Comparison of ENCODE assay signal across 16 mouse cellular contexts in genomic region chr6:113686551-113687125, GRCm38 (mm10). TPM values are rescaled to one million over a fixed set of nuclear protein-coding genes. Genes with fewer than 3 reads are reported as not detected.
DNase-seq lines count a peak whose midpoint lies in the region; ATAC-seq and TF ChIP-seq lines count a peak whose summit lies in the region.
"Had no signal": no experiment of that assay in that cellular context is flagged by ENCODE, and none has a peak within 500 bp of the region (broad histone marks: within the 10 kb centered on the region; RNA-seq: fewer than 3 reads in every experiment).

No protein-coding gene starts in this region.

- H3K9me3 ChIP-seq in limb, embryonic 14.5 days (ENCODE audit: control insufficient read depth, low read length) = no peaks in the 10 kb centered on the region
- no peaks in the 10 kb centered on the region for H3K9me3 ChIP-seq in hindbrain, postnatal 0 days (ENCODE audit: low read length)
- H3K9me3 ChIP-seq: forebrain, embryonic 12.5 days; neural tube, embryonic 15.5 days had no signal

- 0 out of 2 replicates have a peak overlapping the region, but pooled peaks have one; percentile 28 for H3K9ac ChIP-seq in limb, embryonic 14.5 days (ENCODE audit: low read depth, low read length, severe bottlenecking)
- H3K9ac ChIP-seq in hindbrain, postnatal 0 days (replicated peaks; ENCODE audit: low read length) = no peak overlapping the region
- H3K9ac ChIP-seq: forebrain, embryonic 12.5 days; liver, embryonic 14.5 days; neural tube, embryonic 15.5 days had no signal

- H3K4me2 ChIP-seq in limb, embryonic 14.5 days (replicated peaks; ENCODE audit: low read depth, low read length, severe bottlenecking) = no peak overlapping the region
- H3K4me2 ChIP-seq in hindbrain, postnatal 0 days (ENCODE audit: low read depth, low read length) = no peak overlapping the region
- H3K4me2 ChIP-seq: forebrain, embryonic 12.5 days; neural tube, embryonic 15.5 days had no signal

- H3K27ac ChIP-seq in limb, embryonic 14.5 days (replicated peaks; ENCODE audit: low read depth, low read length) = no peak overlapping the region
- H3K27ac ChIP-seq in small intestine, adult 2 months (ENCODE audit: insufficient read depth, low read depth, low read length) = peak overlapping the region; percentile 62; the same call in 1 of the 2 replicates
- no peak overlapping the region for H3K27ac ChIP-seq in hindbrain, postnatal 0 days
- H3K27ac ChIP-seq: forebrain, embryonic 12.5 days; liver, embryonic 14.5 days; neural tube, embryonic 15.5 days had no signal

- H3K4me1 ChIP-seq in limb, embryonic 14.5 days (ENCODE audit: control insufficient read depth, insufficient read depth, low read length) = peaks cover 13% of the 10 kb centered on the region
- H3K4me1 ChIP-seq in small intestine, adult 2 months (ENCODE audit: control insufficient read depth, insufficient read depth, insufficient read length, low read length) = peaks cover 20% of the 10 kb centered on the region
- no peaks in the 10 kb centered on the region for H3K4me1 ChIP-seq in hindbrain, postnatal 0 days (ENCODE audit: insufficient read depth, low read length)

- H3K27me3 ChIP-seq in limb, embryonic 14.5 days (ENCODE audit: control insufficient read depth, insufficient read depth, low read length) = no peaks in the 10 kb centered on the region
- H3K27me3 ChIP-seq in small intestine, adult 2 months (ENCODE audit: control insufficient read depth, insufficient read depth, low read length) = no peaks in the 10 kb centered on the region
- no peaks in the 10 kb centered on the region for H3K27me3 ChIP-seq in hindbrain, postnatal 0 days (ENCODE audit: insufficient read depth, low read length)
- H3K27me3 ChIP-seq: forebrain, embryonic 12.5 days; neural tube, embryonic 15.5 days had no signal

- H3K36me3 ChIP-seq in limb, embryonic 14.5 days (ENCODE audit: control insufficient read depth, insufficient read depth, low read length) = no peaks in the 10 kb centered on the region
- peaks cover 67% of the 10 kb centered on the region for H3K36me3 ChIP-seq in small intestine, adult 2 months (ENCODE audit: control insufficient read depth, insufficient read depth, low read length)
- no peaks in the 10 kb centered on the region for H3K36me3 ChIP-seq in hindbrain, postnatal 0 days (ENCODE audit: insufficient read depth, low read length)
- H3K36me3 ChIP-seq: forebrain, embryonic 12.5 days had no signal

- 51% methylated on average over 8 of the region's 8 CpGs for WGBS in limb, embryonic 14.5 days
- WGBS in small intestine, adult 2 months = 58% methylated on average over 8 of the region's 8 CpGs
- WGBS in hindbrain, postnatal 0 days = 42% methylated on average over 8 of the region's 8 CpGs

- intact Hi-C loops in left cerebral cortex, postnatal 4 days (cut with DNase I) = no loop called here

- H3K4me3 ChIP-seq in limb, embryonic 14.5 days (replicated peaks; ENCODE audit: low read length) = no peak overlapping the region
- H3K4me3 ChIP-seq in small intestine, adult 2 months (ENCODE audit: low read depth, low read length) = no peak overlapping the region
- no peak overlapping the region for H3K4me3 ChIP-seq in hindbrain, postnatal 0 days (ENCODE audit: low read length)
- H3K4me3 ChIP-seq: forebrain, embryonic 12.5 days; neural tube, embryonic 15.5 days had no signal

- ATAC-seq in limb, embryonic 14.5 days (ENCODE audit: low FRiP score, low read depth) = no peak
- no peak for ATAC-seq in hindbrain, postnatal 0 days

- peak; percentile 21 for DNase-seq in left cerebral cortex, postnatal 4 days
- DNase-seq in left cerebral cortex, adult 18-20 months (ENCODE audit: low spot score in 2 of 2) = no peak
- peak; percentile 44 for DNase-seq in cerebellum, adult 9-10 months
- DNase-seq in limb, embryonic 14.5 days (ENCODE audit: low spot score) = no peak
- DNase-seq in layer of hippocampus, adult 11-12 months (ENCODE audit: low spot score) = no peak
- no peak for DNase-seq in hindbrain, postnatal 0 days (ENCODE audit: low spot score)
- DNase-seq: embryo, embryonic 11 days; heart, postnatal 36 days; kidney, adult 9 months; midbrain, embryonic 14.5 days; right cerebral cortex, postnatal 25 days had no signal

- TF ChIP-seq CTCF in small intestine, adult 2 months (IDR thresholded peaks at IDR 0.05; ENCODE audit: extremely low read depth, insufficient read length, insufficient replicate concordance, low read depth, low read length) = no peak
- TF ChIP-seq CTCF in hindbrain, postnatal 0 days (IDR thresholded peaks at IDR 0.05; ENCODE audit: low read depth) = no peak

- TF ChIP-seq POLR2A in limb, embryonic 14.5 days (IDR thresholded peaks at IDR 0.05; ENCODE audit: borderline replicate concordance, extremely low read depth, insufficient read depth, insufficient read length) = no peak
- TF ChIP-seq POLR2A in small intestine, adult 2 months (IDR thresholded peaks at IDR 0.05; ENCODE audit: low read depth, low read length) = no peak

RNA-seq across cellular contexts. Expression of gene Tatdn2, which starts 10.2 kb away (rescaled TPM):
- total RNA-seq in left cerebral cortex, postnatal 4 days (2021) = 10 to 100 TPM; 95.0 to 98.1 TPM
- total RNA-seq in left cerebral cortex, adult 18-20 months (2021) = 10 to 100 TPM; 70.1 to 80.2 TPM
- 21.9 and 22.0 TPM in 2 replicates for polyA plus RNA-seq in limb, embryonic 14.5 days (2012; rRNA removed)
- polyA plus RNA-seq in limb, embryonic 14.5 days (2014; fragmentation: Nextera tagmentation; extraction: Ambion mirVana) = 1.9 TPM in 2 replicates
- 11.3 and 16.6 TPM in 2 replicates for polyA plus RNA-seq in small intestine, adult 2 months (2012; rRNA removed)
- 52.2 and 55.5 TPM in 2 replicates for total RNA-seq in hindbrain, postnatal 0 days (2014; rRNA removed)
- 0.89 and 1.6 TPM in 2 replicates for polyA plus RNA-seq in hindbrain, postnatal 0 days (2015; fragmentation: Nextera tagmentation; extraction: Ambion mirVana)

RNA-seq across cellular contexts. Expression of gene Ghrl, which starts 33.0 kb away (rescaled TPM):
- total RNA-seq in left cerebral cortex, postnatal 4 days (2021) = not detected
- not detected for total RNA-seq in left cerebral cortex, adult 18-20 months (2021)
- 0.11 and 0.13 TPM in 2 replicates for polyA plus RNA-seq in limb, embryonic 14.5 days (2012; rRNA removed)
- not detected in 2 replicates for polyA plus RNA-seq in limb, embryonic 14.5 days (2014; fragmentation: Nextera tagmentation; extraction: Ambion mirVana)
- 14.0 and 50.2 TPM in 2 replicates for polyA plus RNA-seq in small intestine, adult 2 months (2012; rRNA removed)
- not detected in 2 replicates for total RNA-seq in hindbrain, postnatal 0 days (2014; rRNA removed)
- polyA plus RNA-seq in hindbrain, postnatal 0 days (2015; fragmentation: Nextera tagmentation; extraction: Ambion mirVana) = 0.28 and 0.51 TPM in 2 replicates
- total RNA-seq: heart, postnatal 36 days had no signal
- polyA plus RNA-seq: gonadal fat pad, adult 2 months had no signal

RNA-seq across cellular contexts. Expression of gene Irak2, which starts 48.4 kb away (rescaled TPM):
- 1 to 10 TPM; 7.9 to 8.1 TPM for total RNA-seq in left cerebral cortex, postnatal 4 days (2021)
- 10 to 100 TPM; 23.5 to 25.4 TPM for total RNA-seq in left cerebral cortex, adult 18-20 months (2021)
- polyA plus RNA-seq in limb, embryonic 14.5 days (2012; rRNA removed) = 9.0 and 9.1 TPM in 2 replicates
- 2.3 and 3.3 TPM in 2 replicates for polyA plus RNA-seq in limb, embryonic 14.5 days (2014; fragmentation: Nextera tagmentation; extraction: Ambion mirVana)
- polyA plus RNA-seq in small intestine, adult 2 months (2012; rRNA removed) = 35.4 and 97.6 TPM in 2 replicates
- 12.1 and 13.9 TPM in 2 replicates for total RNA-seq in hindbrain, postnatal 0 days (2014; rRNA removed)
- 4.6 and 4.8 TPM in 2 replicates for polyA plus RNA-seq in hindbrain, postnatal 0 days (2015; fragmentation: Nextera tagmentation; extraction: Ambion mirVana)

RNA-seq across cellular contexts. Expression of gene Sec13, which starts 53.9 kb away (rescaled TPM):
- total RNA-seq in left cerebral cortex, postnatal 4 days (2021) = 100 to 1,000 TPM; 100 to 104 TPM
- 10 to 100 TPM; 62.7 to 66.2 TPM for total RNA-seq in left cerebral cortex, adult 18-20 months (2021)
- polyA plus RNA-seq in limb, embryonic 14.5 days (2012; rRNA removed) = 314 and 328 TPM in 2 replicates
- polyA plus RNA-seq in limb, embryonic 14.5 days (2014; fragmentation: Nextera tagmentation; extraction: Ambion mirVana) = 318 and 326 TPM in 2 replicates
- polyA plus RNA-seq in small intestine, adult 2 months (2012; rRNA removed) = 168 and 249 TPM in 2 replicates
- 129 and 141 TPM in 2 replicates for total RNA-seq in hindbrain, postnatal 0 days (2014; rRNA removed)
- polyA plus RNA-seq in hindbrain, postnatal 0 days (2015; fragmentation: Nextera tagmentation; extraction: Ambion mirVana) = 171 and 174 TPM in 2 replicates

Comparison
In these comparisons a context has a peak if more than half of its experiments do, and no peak if none do; other contexts are left out.
1. DNase-seq: peak in left cerebral cortex, postnatal 4 days (single experiment) and cerebellum, adult 9-10 months (single experiment); none in left cerebral cortex, adult 18-20 months (0 of 2), limb, embryonic 14.5 days (single experiment), layer of hippocampus, adult 11-12 months (single experiment) and hindbrain, postnatal 0 days (single experiment).